Mouse (Mus musculus) cerebellum, adult 9-11 months (tissue): ENCODE measurements at regions not wholly inside any gene's neighbourhood (a gene's known extent, or its start where the extent isn't known, plus 50 kb on each side); places are given as distances from the start of the nearest gene placed in this dataset.

Experiments
- DNase-seq: peaks from one replicate; pipeline ENCODE4 v3.0.0; 2022

DNA sequence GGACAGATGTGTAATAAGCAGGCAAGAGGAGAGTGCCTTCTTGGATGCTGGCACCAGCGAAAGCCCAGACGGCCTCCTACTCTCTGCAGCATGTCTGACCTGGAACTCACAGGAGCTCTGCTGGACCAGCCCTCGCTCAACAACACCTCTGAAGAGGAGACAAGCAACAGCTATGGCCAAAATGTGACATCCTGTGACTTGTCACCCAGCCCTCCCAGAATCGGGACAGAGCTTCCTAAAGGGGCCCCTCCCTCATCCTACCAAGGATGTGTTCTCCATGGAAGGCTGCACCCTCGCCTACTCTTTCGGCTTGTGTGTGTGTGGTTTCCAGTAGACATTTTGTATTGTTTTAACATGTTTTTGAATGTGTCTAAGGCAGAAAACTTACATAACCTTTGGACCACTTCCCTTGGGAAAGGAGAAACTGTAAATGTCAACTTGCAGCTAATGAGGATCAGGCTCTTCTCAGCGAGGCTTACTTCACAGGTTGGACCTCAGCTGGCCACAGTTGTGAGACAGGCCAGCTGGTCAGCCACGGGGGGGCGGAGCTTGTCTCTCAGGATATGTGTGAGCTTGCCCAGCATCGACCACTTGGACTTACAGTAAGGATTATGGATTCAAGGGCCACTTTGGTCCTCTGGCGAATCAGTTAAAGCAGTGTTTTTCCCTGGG is 166.7 kb upstream of the Dio3 start:
- no peak for DNase-seq

DNA sequence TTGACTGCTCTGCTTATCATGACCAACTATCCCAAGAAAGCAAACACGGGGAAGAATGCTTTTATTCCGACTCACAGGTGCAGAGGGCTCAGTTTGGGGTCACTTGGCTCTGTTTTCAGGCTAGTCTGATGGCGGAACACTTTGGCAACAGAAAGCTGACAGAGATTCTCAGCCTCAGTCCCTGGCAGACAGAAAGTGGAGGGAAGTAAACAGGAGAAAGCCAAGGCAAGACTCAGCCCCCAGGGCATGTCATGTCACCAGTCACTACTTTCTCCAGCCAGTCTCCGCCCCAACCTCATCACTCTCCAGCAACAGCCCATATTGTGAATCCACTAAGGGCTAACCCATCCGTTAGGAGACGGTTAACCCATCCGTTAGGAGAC is 166.2 kb upstream of the Dio3 start:
- no peak for DNase-seq

DNA sequence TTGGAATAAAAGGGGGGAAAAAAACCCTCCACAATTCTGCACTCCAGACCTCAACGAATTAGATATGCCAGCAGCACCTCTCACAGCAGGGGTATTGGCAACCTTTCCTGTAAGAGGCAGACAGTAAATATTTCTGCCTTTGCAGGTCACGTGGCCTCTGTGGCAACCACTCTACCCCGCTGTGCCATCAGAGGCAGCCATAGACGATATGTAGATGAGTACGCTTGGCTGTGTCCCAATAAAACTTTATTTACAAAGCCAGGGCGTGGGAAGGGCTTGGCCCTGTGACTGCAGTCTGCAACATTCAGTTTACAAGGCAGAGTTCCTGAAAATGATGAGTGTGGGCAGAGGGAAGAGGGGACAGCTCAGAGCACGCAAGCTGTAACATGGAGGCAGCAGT is 158.7 kb upstream of the Dio3 start:
- no peak for DNase-seq

DNA sequence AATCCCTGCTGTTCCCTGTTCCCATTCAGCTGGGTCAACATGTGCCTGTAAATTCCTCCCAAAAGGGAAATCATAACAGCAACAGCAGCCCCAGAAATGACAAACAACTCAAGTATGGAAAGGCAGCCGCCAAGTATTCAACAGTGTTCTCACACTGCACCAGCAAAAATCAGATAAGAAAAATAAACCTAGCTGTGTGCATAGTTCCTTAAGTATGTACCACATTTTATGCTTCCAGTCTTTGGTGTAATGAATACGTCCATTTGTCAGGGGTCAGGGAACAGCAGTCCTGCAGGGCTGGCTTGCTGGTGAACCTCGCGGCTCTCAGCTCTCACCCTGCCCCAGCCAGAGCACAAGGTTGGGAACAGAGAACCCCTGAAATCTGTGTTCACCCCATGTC is 155.9 kb upstream of the Dio3 start:
- DNase-seq = no peak

DNA sequence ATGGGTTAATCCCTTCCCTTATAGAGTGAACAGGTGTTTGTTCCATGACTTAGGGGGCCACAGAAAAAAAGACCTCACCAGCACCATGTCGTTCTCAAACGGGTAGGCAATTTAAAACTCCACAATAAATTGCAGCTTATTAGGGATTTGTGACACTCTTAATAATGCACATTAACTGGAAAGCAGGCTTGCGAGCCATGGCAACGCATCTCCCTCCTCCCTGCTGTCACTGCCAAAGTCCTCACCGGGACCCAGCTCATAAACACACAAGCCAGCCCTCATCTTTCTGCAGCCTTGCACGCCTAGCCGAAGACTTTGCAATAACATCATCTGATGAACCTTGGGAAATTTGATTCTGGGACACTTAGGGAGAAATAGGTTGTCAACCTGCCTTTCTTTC is 152.3 kb upstream of the Dio3 start:
- DNase-seq = no peak

DNA sequence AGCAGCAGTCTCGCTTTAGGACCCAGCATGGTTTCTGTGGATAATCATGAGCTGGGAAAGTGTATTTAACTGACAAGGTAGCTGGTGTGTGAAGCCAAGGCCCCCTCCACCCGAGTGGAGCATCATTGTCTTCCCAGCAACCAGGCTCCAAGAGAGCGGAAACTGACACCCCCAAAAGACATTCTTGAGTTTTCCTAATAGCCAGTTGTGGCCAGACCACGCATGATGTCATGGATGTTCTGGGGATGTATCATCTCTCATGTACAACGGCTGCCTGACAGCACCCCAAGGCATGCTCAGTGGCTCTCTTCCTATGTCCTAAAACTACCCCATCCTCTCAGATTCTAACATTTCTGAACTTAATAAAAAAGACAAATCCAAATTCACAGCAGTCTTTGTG is 133.5 kb upstream of the Dio3 start:
- no peak for DNase-seq

DNA sequence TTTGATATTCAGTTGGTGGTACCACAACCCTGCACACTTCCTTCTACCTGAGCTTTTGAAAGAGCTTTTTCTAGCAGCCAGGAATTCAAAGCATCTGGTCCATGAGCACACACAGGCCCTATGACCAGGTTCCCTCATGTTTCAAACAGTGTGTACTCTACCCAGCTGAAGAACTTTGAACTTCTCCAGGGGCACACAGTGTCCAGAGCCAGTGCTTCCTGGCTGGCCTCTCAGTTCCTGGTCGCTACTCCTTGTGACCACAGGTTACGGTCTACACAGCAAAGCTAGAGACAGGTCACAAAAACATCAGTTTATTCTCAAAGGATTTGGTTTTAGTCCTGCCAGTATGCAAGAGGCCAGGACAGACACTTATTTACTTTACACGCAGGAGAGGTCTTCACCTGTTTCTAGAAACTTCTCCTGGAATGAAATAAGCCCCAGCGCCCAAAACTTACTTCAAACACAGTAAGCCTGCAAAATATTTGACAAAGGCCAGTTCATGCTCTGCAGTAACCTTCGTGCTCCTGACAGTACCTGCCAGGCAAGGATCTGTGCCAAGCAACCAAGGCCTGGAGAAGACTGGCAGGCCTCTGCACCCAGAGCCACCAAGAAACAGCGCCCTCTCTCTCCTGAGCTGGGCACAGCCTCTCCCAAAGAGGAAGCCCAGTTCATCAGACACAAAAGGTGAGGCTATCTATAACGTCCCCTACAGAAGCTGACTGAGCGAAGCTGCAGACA is 124.5 kb upstream of the Dio3 start:
- DNase-seq = no peak

DNA sequence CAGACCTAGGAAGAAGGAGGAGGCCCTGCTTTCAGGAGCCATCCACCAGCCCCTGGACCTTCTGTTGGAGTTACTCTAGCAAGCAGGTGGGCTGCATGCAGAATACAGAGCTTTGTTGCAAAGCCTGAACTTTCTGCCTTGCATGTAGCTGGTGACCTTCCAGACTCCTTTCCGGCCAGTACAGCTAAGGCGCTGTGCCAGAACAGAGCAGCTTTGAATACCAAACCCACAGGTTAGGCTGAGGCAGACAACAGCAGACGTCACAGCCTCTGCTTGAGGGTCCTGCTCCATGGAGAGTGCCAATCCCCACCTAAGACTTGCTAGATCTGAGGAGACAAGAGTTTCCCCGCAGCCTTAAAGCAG is 123.9 kb upstream of the Dio3 start:
- DNase-seq = no peak

DNA sequence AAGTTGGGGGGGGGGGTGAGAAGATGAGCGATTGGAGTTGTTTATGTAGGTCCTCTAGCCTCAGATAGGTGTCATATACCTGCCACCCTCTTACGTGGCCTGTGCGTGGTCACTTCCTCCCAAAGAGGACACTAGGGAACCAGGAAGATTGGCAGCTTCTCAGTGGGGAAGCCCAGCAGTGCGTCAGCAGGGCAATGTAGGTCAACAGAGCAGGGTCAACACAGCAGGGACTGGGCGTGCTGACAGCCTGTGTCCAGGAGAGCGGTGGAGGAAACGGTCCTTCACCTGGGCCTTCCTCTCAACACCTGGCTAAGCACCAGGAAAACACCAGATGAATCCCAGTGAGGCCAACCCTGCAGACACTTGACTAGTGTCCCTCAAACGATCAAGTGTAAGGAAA is 122.4 kb upstream of the Dio3 start:
- peak; percentile 3 for DNase-seq

DNA sequence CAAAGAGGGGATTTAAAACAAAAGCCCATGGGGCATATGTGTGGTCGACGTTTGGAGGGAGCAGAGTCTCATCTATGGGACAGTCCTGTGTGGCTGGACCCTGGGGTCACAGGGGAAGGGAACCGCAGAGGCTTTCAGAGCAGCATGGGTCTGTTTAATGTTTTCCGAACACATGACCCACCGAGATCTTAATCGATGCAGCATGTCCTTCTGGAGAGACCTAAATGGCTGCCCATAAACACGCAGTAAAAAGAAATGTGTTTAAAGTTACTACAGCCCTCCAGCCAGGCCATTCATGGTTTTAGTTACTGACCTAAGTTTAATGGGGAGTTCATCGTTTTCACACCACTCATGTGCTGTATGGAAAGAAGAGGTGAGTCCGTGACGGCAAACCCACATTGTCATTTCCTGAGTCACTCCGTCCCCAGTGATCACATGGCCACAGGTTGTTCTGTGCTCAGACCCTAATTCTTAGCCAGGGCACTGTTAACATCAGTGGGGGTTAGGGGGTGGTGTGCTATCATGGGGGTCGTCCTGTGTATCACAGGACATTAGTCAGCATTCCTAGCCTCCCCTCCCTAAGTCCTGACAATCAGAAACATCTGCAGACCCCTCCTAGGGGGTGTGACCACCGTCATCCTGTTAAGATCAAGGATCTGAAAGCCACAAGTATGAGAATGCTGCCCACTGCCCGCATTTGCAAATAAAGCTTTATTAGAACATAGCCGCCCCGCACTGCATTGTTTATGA is 120.7 kb upstream of the Dio3 start:
- no peak for DNase-seq

DNA sequence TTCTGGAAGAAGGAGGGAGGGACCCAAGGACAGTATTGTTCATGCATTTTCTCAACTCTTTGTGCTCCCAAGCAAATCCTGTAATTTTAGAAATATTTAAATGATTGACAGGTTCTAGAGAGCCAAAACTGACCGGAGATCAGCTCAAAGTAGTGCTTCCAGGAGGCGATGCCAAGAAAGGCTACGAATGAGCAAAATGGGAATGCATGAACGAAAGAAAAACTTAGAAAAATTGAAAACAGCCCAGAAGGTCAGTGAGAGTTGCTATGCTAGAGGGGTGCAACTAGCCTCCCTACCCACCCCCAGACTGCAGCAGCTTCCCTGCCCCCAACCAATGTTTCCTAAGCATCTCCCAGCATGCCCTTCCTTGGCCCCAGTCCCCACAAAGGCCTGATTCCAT is 117.6 kb upstream of the Dio3 start:
- DNase-seq = no peak

DNA sequence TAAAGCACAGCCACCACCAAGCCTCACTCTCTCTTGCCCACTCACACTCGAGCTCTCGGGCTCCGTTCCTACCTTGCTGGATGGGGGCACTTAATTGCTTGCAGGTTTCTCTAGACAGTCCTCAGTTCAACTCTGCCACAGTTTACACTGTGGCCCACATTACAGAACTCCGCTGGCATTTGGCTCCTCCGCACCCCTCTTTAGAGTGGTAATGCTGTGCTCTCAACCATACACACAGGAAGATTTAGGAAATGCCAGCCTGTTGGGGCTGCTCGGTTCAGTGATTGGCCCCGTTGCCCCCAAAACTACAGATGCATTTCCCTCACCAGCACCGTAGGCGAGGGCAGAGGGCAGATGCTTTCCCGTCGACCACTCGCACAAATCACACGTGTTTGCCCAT is 113.4 kb upstream of the Dio3 start:
- DNase-seq = no peak

DNA sequence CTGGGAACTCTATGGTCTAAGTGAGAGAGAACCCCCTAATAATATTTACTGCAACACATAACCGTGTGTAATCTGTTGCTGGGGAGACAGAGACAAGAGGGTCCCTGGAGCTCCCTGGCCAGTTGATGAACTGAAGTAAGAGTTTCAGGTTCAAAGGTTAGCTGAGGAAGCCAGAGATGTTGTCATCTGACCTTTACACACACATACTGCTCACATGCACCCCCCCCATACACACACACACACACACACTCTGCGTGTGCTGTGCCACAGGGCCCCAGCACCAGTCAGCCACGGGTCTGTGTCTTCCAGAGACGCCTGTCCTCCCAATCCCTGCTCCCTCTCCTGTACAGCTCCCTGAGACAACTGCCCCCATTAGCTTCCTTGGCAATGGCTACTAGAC is 110.5 kb upstream of the Dio3 start:
- DNase-seq = no peak

DNA sequence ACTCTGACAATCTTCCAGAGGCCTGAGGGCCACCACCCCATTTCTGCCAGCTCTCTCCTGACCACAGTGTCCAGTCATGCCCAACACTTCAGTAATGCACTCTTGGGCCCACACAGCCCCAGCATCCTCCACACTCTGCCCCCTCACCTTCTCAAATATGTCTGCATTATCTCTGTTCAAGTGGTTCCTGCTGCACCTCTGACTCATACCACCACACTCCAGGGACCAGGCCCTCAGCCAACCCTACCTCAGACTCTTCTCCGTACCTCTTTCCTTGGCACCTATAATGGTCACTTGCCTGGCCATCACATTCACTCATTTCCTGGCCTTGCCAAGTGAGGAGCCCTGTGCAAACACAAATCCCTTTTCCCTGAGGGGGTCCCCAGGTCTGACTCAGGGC is 109.6 kb upstream of the Dio3 start:
- no peak for DNase-seq

DNA sequence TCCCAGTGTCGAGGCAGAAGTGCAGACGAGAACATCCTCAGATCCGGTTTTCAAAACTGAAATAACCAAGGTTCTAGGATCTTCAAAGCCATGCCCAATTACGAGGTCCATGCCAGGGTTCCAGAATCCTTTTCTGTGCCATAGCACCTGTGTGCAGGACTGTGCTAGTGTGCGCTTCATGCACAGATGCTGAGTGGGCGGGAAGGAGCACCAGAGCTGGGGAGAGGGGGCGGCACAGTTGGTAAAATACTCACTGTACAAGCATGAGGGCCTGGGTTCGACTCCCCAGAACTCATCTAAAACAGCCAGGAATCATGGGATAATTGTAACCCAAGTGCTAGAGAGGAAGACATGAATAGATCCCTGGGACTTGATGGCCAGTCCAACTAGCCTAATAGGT is 108.4 kb upstream of the Dio3 start:
- no peak for DNase-seq

DNA sequence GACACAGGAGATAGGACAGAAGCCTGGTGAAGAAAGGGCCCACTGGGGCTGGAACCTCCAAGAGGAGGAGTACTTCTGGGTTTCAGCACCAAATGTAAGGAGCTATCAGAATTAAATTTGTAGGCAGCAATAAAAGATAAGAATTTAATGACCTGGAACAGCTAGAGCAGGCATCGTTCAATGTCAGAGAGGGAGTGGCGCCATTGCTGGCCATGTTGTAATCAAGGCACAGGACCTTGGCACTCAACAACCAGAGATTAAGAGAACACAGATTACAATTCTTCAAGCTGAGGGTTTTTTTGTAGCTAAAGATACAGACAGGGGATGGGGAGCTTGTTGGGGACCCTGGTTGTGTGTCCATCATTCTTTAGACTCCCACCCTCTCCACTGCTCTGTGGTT is 101.0 kb upstream of the Dio3 start:
- DNase-seq = no peak

DNA sequence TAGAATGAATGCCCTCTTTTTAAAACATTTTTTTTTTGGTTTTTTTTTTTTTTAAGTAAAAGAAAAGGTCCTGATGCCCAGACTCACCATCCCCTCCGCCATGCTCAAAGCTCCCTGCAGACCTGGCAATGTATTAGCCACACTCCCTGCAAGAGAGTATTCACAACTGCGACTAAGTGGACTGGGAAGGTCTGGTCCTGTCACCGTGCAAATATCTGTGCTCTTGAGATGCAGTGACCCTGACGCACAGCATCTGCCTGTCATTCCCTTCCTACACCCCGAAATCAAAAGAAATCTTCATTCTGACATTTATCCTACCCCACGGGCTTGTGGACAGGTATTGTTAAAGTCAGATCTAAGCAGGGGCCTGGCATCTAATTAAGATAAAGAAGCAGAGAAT is 95.4 kb upstream of the Dio3 start:
- DNase-seq = no peak

DNA sequence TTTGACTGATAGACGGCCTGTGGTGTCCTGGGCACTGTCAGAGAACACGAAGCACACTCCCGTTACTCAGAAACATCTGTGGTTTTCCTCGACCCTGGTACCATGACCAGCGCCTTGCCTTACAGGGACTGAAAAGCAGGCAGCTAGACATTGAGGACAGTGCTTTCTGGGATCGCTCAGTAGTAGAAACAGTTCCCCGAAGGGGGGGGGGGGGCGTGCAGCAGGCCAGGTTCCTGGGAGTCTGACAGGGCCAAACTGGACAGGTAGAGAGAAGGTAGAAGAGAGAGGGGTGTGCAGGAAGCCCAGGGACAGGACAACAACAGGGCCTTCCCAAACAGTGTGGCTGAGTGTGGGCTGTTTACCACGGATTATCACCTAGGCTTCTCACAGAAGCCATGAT is 93.5 kb upstream of the Dio3 start:
- no peak for DNase-seq

DNA sequence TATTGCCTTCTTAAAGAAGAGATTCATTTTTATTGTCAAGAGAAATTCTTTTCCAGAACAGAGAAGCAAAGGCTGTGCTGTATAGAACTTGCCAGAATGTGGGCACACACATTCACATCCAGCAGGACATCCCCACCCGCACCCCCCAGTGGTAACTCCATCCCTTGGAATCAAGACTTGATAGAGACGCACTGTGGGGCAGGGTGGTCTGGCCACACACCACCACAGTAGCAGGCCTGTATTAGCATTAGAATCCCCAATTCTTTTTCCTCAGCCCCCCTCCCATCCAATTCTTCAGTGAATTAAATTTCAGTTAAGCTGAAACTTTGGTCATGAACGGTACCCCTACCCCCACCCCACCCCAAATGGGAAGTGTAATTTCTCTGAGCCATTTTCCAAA is 92.5 kb upstream of the Dio3 start:
- no peak for DNase-seq

DNA sequence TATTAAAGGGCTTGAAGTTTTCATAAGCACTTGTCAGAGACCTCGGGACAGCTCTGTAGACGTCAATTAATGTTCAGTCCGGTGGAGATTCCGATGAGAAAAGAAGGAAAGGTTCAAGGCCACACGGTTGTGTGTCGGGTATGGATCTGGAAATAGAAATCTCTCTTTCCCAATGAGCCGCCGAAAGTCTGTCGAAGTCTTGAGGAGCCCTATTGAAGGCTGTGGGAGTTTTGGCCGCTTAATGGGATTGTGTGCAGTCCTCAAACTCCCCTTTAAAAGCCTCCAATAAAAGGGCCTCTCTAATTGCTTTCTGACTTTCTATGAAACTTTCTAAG is 92.0 kb upstream of the Dio3 start:
- DNase-seq = no peak

DNA sequence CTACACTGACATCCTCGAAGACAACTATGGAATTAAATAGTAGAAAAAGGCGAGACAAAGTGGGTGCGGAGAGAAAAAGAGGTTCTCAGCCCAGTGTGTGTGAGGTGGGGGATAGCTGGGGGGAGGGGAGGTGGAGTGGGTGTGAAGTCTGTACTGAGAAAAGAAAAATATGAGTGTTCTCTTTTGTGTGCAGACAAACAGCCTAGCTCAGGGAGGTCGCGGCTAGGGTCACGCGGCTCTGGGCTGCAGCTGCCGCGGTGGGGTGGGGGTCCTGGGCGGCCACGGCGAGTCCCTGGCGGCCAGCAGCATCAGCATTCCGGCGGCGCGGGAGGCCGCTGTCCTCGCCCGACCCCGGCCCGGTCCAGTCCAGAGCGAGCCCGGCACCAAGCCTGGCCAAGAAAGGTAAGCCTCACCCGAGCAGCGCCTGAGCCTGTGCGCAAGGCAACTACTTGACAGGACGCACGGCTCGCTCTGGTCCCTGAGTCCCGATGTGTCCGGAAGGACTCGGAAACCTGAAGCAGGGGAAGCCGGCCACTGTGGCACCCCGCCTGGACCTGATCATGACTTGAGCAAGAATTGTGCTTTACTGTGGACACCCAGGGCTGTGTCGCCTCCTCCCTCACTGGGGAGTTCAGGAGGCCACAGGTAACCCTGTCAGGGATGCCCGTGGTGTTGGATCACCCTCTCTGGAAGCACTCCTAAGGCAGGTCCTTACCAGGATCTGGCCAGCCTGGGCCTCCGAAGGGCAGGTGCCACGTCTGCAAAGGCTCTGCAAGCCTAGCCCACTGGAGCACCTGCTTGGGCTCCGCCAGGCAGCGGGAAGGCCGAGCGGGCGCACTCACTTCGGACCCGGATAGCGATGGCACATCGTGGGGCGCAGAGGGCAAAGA is 91.4 kb upstream of the Dio3 start:
- DNase-seq = peak; percentile 9

DNA sequence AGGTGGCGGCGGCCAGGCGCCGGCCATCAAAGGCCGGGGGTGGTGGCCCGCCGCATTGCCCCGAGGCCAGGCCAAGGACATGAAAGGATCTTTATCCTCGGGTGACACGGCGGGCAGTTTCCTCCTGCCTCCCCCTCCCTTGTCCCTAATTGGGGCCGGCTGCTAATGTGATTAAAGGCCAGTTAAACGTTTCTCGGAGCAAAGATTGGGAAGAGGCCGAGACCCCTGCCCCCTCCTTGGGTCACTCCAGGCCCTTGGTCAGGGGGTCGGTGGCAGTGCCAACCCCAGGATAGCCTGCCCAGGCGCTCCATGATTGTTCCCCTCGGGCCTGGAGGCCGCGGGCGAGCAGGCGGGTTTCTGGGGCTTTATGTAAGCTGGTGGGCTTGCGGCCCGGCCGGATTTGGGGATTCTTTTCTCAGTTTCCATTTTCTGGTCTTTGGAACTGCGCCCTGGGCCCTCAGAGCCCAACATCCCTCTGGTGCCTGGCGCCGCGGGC is 90.7 kb upstream of the Dio3 start:
- DNase-seq = peak; percentile 26

DNA sequence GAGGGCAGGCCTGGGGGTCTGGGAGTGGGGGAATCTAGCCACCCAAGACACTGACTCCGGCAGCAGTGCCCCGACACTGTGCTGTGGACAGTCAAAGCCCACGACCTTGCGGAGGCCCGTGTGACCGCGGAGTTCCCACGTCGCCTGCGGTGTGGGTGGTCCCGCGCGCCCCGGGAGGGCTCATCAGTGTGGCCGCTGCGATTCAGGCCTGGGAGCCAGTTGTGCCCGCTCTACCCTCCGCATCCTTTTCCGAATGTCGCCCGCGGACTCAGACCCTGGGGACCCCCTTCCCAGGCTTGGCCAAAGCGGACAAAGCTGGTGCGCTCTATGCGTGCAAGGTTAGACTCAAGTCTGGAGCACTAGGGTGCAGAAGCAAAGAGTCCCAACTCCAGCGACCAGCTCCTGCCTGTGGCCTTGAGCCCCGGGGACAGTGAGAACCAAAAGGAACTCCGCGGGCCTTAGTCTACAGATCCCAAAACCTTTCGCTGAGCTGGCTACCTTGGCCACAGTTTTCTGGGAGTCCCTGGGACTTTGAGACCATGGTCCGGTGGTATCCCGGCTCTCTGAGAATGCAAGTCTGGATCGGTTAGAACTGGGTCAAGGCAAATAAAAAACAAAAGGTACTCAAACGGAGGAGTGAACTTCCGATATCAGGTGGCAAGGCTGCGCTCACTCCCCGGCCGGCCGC is 90.1 kb upstream of the Dio3 start:
- no peak for DNase-seq
